Mouse (Mus musculus): ENCODE data around the gene Gid8. TPM values are rescaled to one million over a fixed set of nuclear protein-coding genes. Genes with fewer than 3 reads are reported as not detected.

Gene Gid8
- total and polyA plus RNA-seq, 3 experiments, result 52.8 to 65.5 TPM; not detected in 1

GRCm38 (mm10) chr2:180727613-180728021 is 17.7 kb downstream of the Gid8 start:
- Histone ChIP-seq H3K27ac (ENCODE audit: control insufficient read depth, low read depth, low read length) (peak overlapping the region; percentile 91), H3K27me3 (ENCODE audit: control insufficient read depth in 1 of 2, insufficient read depth in 2 of 2, low read length in 2 of 2) (no peaks in the 10 kb centered on the region), H3K9ac (ENCODE audit: control insufficient read depth, low read depth, low read length, poor library complexity, severe bottlenecking) (peak overlapping the region; percentile 75; the same call in 1 of the 2 replicates), H3K36me3 (ENCODE audit: control insufficient read depth in 1 of 2, insufficient read depth in 2 of 2, low read length in 2 of 2) (peaks cover 0 to 58% of the 10 kb centered on the region in 2 experiments; a peak in 2 of 4 replicates), H3K9me3 (replicated peaks; ENCODE audit: insufficient read depth, low read length) (no peaks in the 10 kb centered on the region), H3K79me2 (ENCODE audit: control insufficient read depth, insufficient read depth, low read length, poor library complexity) (peaks cover 4% of the 10 kb centered on the region; the same call in 1 of the 2 replicates), H3K4me3 (ENCODE audit: control insufficient read depth in 1 of 2, insufficient read depth in 1 of 2, low read depth in 2 of 2, low read length in 2 of 2) (no peak overlapping the region; a peak in 1 of 4 replicates), H3K4me1 (ENCODE audit: control insufficient read depth in 1 of 2, insufficient read depth in 2 of 2, low read length in 2 of 2) (peaks cover 26 to 68% of the 10 kb centered on the region in 2 experiments)
- peak; percentile 82 for DNase-seq (ENCODE audit: low read depth, low spot score)
- TF ChIP-seq UBTF (IDR thresholded peaks at IDR 0.05; ENCODE audit: borderline replicate concordance, insufficient read depth, low read depth, low read length), result no peak
- no peak for TF ChIP-seq JUND (IDR thresholded peaks at IDR 0.05; ENCODE audit: low read depth, low read length)
- TF ChIP-seq MEF2A (IDR thresholded peaks at IDR 0.05; ENCODE audit: extremely low read depth, insufficient replicate concordance, low read depth, low read length, poor library complexity, severe bottlenecking), result no peak
- no peak for TF ChIP-seq POLR2AphosphoS5 (IDR thresholded peaks at IDR 0.05; ENCODE audit: borderline replicate concordance, low read depth, low read length)
- no peak for TF ChIP-seq USF2 (IDR thresholded peaks at IDR 0.05; ENCODE audit: borderline replicate concordance in 1 of 2, insufficient read depth in 1 of 2, low read depth in 1 of 2, low read length in 2 of 2)
- TF ChIP-seq ELF1 (IDR thresholded peaks at IDR 0.05; ENCODE audit: low read depth, low read length), result peak; percentile 25; the same call in 1 of the 2 replicates
- TF ChIP-seq MAX (IDR thresholded peaks at IDR 0.05; ENCODE audit: low read length), result no peak
- TF ChIP-seq CTCF (IDR thresholded peaks at IDR 0.05 in 2 of 3, conservative IDR thresholded peaks at IDR 0.05 in 1 of 3; ENCODE audit: control insufficient read depth in 1 of 3, insufficient read depth in 1 of 3, low read depth in 2 of 3, low read length in 3 of 3, poor library complexity in 1 of 3, severe bottlenecking in 1 of 3), result no peak
- TF ChIP-seq ZMIZ1 (IDR thresholded peaks at IDR 0.05; ENCODE audit: low read depth, low read length), result no peak
- no peak for TF ChIP-seq CHD2 (IDR thresholded peaks at IDR 0.05; ENCODE audit: low read length)
- TF ChIP-seq TCF12 (IDR thresholded peaks at IDR 0.05; ENCODE audit: low read depth, low read length), result 0 out of 2 replicates have a peak, but pooled peaks have one; percentile 37
- no peak for TF ChIP-seq GATA1 (IDR thresholded peaks at IDR 0.05; ENCODE audit: low read depth, low read length)
- no peak for TF ChIP-seq CHD1 (IDR thresholded peaks at IDR 0.05; ENCODE audit: low read depth, low read length)
- TF ChIP-seq RCOR1 (IDR thresholded peaks at IDR 0.05; ENCODE audit: low read depth, low read length), result no peak
- TF ChIP-seq MAZ (IDR thresholded peaks at IDR 0.05; ENCODE audit: low read depth, low read length), result no peak
- peak; percentile 27; the same call in 1 of the 2 replicates for TF ChIP-seq ETS1 (IDR thresholded peaks at IDR 0.05; ENCODE audit: low read depth, low read length)
- no peak for TF ChIP-seq MAFK (IDR thresholded peaks at IDR 0.05; ENCODE audit: borderline replicate concordance, low read depth, low read length)
- no peak for TF ChIP-seq NELFE (IDR thresholded peaks at IDR 0.05; ENCODE audit: low read depth, low read length)
- no peak for TF ChIP-seq NRF1 (IDR thresholded peaks at IDR 0.05; ENCODE audit: insufficient read depth, low read depth, low read length, poor library complexity, severe bottlenecking)
- TF ChIP-seq SIN3A (IDR thresholded peaks at IDR 0.05; ENCODE audit: low read length), result no peak
- TF ChIP-seq HCFC1 (IDR thresholded peaks at IDR 0.05; ENCODE audit: low read depth, low read length), result no peak
- TF ChIP-seq SMC3 (IDR thresholded peaks at IDR 0.05; ENCODE audit: low read depth, low read length), result no peak
- TF ChIP-seq USF1 (IDR thresholded peaks at IDR 0.05; ENCODE audit: low read depth, low read length), result no peak
- no peak for TF ChIP-seq MXI1 (IDR thresholded peaks at IDR 0.05; ENCODE audit: low read depth, low read length)
- no peak for TF ChIP-seq POLR2AphosphoS2 (IDR thresholded peaks at IDR 0.05; ENCODE audit: low read length)
- TF ChIP-seq MYC (IDR thresholded peaks at IDR 0.05; ENCODE audit: low read depth, low read length), result no peak
- TF ChIP-seq TAL1 (IDR thresholded peaks at IDR 0.05; ENCODE audit: low read length), result no peak
- no peak for TF ChIP-seq MYB (IDR thresholded peaks at IDR 0.05; ENCODE audit: low read depth, low read length)
- TF ChIP-seq POLR2A (IDR thresholded peaks at IDR 0.05; ENCODE audit: control insufficient read depth in 1 of 2, insufficient read depth in 1 of 2, low read depth in 1 of 2, low read length in 2 of 2, poor library complexity in 1 of 2), result peak in 1 of 2 experiments; percentile 39; a peak in 1 of 4 replicates
- peak in 1 of 2 experiments; percentile 57; a peak in 1 of 4 replicates for TF ChIP-seq EP300 (IDR thresholded peaks at IDR 0.05; ENCODE audit: low read depth in 1 of 2, low read length in 2 of 2)
- TF ChIP-seq KAT2A (conservative IDR thresholded peaks at IDR 0.05; ENCODE audit: low read depth, low read length), result no peak
- TF ChIP-seq ZNF384 (IDR thresholded peaks at IDR 0.05; ENCODE audit: low read depth, low read length), result no peak
- no peak for TF ChIP-seq ZC3H11A (IDR thresholded peaks at IDR 0.05; ENCODE audit: low read depth, low read length)
- TF ChIP-seq BHLHE40 (IDR thresholded peaks at IDR 0.05; ENCODE audit: borderline replicate concordance, low read depth, low read length), result no peak
- TF ChIP-seq E2F4 (IDR thresholded peaks at IDR 0.05; ENCODE audit: borderline replicate concordance, low read depth, low read length), result no peak
- no peak for TF ChIP-seq GABPA (IDR thresholded peaks at IDR 0.05; ENCODE audit: low read depth, low read length)
- TF ChIP-seq RAD21 (IDR thresholded peaks at IDR 0.05; ENCODE audit: low read depth, low read length), result no peak
- no peak for TF ChIP-seq ZKSCAN1 (IDR thresholded peaks at IDR 0.05; ENCODE audit: low read depth, low read length)

All from MEL (cell line).